Mouse (Mus musculus) lung, postnatal 0 days (tissue): ENCODE data around the gene Chrm4. TPM values are rescaled to one million over a fixed set of nuclear protein-coding genes. Genes with fewer than 3 reads are reported as not detected.

Experiments
- ATAC-seq: fragments of 200-750 bp; cut with Nextera tagmentation; 2 replicates; pipeline ENCODE4 v1.8.0; 2017; ENCODE audit warnings: moderate library complexity
- DNase-seq: peaks from one replicate; pipeline ENCODE4 v3.0.0-alpha.2; 2016; ENCODE audit warnings: low spot score
- H3K27ac ChIP-seq: fragments of 300-500 bp; sonication (generic); 2 replicates; pipeline ENCODE4 v1.5.1; 2014; ENCODE audit warnings: antibody characterized with exemption, mild to moderate bottlenecking, low read length, mixed read lengths
- H3K27me3 ChIP-seq: fragments of 300-500 bp; sonication (generic); replicated peaks from 2 replicates; pipeline ENCODE4 v1.6.1; 2014; ENCODE audit warnings: low read length, mixed read lengths; ENCODE audit not compliant: insufficient read depth
- H3K36me3 ChIP-seq: fragments of 300-500 bp; sonication (generic); 2 replicates; pipeline ENCODE4 v1.6.1; 2014; ENCODE audit warnings: low read length, mixed read lengths; ENCODE audit not compliant: insufficient read depth
- H3K4me1 ChIP-seq: fragments of 300-500 bp; sonication (generic); 2 replicates; pipeline ENCODE4 v1.6.1; 2014; ENCODE audit warnings: antibody characterized with exemption, low read depth, low read length, mixed read lengths; ENCODE audit not compliant: insufficient read depth
- H3K4me2 ChIP-seq: fragments of 300-500 bp; sonication (generic); replicated peaks from 2 replicates; pipeline ENCODE4 v1.6.1; 2014; ENCODE audit warnings: low read depth, mild to moderate bottlenecking, low read length, moderate library complexity, mixed read lengths
- H3K4me3 ChIP-seq: fragments of 300-500 bp; sonication (generic); 2 replicates; pipeline ENCODE4 v1.5.1; 2014; ENCODE audit warnings: low read depth, low read length
- H3K9ac ChIP-seq: fragments of 300-500 bp; sonication (generic); replicated peaks from 2 replicates; pipeline ENCODE4 v1.6.1; 2014; ENCODE audit warnings: low read depth, mild to moderate bottlenecking
- H3K9me3 ChIP-seq: fragments of 300-500 bp; sonication (generic); 2 replicates; pipeline ENCODE4 v1.6.1; 2016; ENCODE audit warnings: low read length, mixed read lengths
- CTCF ChIP-seq: IDR thresholded peaks from 2 replicates; pipeline ENCODE4 v1.5.1; 2016; ENCODE audit warnings: antibody characterized with exemption, mild to moderate bottlenecking
- EP300 ChIP-seq: IDR thresholded peaks from 2 replicates; pipeline ENCODE4 v1.6.1; 2016; ENCODE audit warnings: antibody characterized with exemption, mild to moderate bottlenecking, control low read depth
- WGBS: fragments of 180-500 bp; shearing (Covaris S2); extraction: QIAGEN DNeasy Blood & Tissue Kit; methylation state at CpG from one replicate; pipeline ENCODE4 v1.1.7; 2014; 5-methylcytosine and 5-hydroxymethylcytosine counted together
- polyA plus RNA-seq: library from polyadenylated mRNA; unstranded; fragments of >200 nt; fragmentation: Nextera tagmentation; extraction: Ambion mirVana; gene quantifications from 2 replicates; pipeline ENCODE4 v1.2.1, GENCODE M21; 2015

Gene Chrm4
- polyA plus RNA-seq, 1 experiment from 2014 or later: 0.16 TPM

DNA sequence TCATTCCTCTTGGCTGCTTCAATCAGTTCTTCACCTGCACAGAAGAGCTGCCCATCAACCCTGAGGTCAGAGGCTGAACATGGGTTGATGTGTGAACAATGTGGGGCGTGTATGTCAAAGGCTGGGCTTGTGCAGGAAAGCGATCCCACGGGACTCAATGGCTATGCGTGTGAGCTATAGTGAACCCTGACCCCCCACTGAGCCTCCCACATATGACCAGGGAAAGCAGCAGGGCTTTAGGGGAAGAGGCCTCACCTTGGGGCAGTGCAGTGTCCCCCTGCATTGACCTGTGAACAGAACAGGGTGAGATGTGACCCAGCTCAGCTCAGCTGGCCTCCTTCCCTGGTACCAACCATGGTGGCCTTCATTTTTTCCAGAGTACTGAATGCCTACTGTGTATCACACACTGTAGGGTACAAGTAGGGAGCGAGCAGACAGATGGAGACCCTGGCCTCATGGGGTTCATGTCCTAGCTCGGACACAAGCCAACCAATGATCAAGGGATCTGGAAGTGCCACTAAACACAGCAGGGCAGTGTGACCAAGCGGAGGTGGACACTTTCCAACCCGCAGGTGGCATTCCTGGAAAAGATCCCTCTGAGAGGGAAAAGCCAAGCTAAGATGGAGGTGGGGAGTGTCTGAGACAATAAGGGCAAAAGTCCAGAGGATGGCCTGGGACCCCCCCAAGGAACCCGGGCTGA, 7.9 kb downstream of the Chrm4 start:
- Histone ChIP-seq H3K9ac (no peak overlapping the region), H3K9me3 (no peaks in the 10 kb centered on the region), H3K36me3 (peaks cover 45% of the 10 kb centered on the region), H3K27ac (no peak overlapping the region), H3K4me1 (peaks cover 13% of the 10 kb centered on the region; the same call in 1 of the 2 replicates), H3K4me3 (no peak overlapping the region), H3K27me3 (no peaks in the 10 kb centered on the region), H3K4me2 (no peak overlapping the region)
- ATAC-seq: no peak
- WGBS: 77% methylated on average over 9 of the region's 9 CpGs
- no peak for DNase-seq
- TF ChIP-seq EP300 (no peak), CTCF (no peak)

GRCm38 (mm10) chr2:91936154-91936553, 9.1 kb downstream of the Chrm4 start:
- no peak overlapping the region for H3K4me2 ChIP-seq
- peaks cover 45% of the 10 kb centered on the region for H3K36me3 ChIP-seq
- no peak overlapping the region for H3K9ac ChIP-seq
- H3K9me3 ChIP-seq: no peaks in the 10 kb centered on the region
- 90% methylated on average over 7 of the region's 7 CpGs for WGBS
- no peak overlapping the region for H3K27ac ChIP-seq
- DNase-seq (no peak), ATAC-seq (no peak)
- 0 out of 2 replicates have a peak, but pooled peaks cover 3% of the 10 kb centered on the region for H3K4me1 ChIP-seq
- no peaks in the 10 kb centered on the region for H3K27me3 ChIP-seq
- no peak for TF ChIP-seq EP300
- H3K4me3 ChIP-seq: no peak overlapping the region

DNA sequence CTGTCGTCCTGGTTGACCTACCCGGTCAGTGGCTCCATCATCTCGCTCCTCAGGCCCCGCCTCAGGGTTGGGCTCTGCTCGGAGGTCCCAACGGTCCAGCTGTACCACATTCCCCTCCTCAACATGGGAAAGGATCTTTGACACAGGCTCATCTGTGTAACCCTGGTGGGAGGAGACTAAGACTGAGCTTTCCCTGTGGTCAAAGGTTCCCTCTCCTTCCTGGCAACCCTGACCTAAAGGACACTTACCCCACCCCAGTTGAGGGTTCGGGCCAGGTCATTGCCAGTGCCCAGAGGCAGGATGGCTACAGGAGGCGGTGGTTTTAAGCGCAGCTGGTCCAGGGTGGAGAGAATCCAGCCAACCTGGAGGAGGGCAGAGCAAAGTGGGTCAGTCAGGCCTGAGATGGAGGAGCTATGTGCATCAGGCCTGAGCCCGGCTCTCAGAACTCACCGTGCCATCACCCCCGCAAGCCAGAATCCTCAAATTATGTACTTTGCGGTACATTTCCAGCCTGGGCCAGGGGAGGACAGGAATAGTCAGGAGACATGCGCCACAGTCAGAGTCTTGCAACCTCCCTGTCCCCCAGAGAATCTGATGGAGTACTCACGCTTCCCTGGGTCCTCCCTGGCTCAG, 12.4 kb downstream of the Chrm4 start:
- TF ChIP-seq CTCF: no peak
- TF ChIP-seq EP300: no peak
- 86% methylated on average over 15 of the region's 15 CpGs for WGBS
- DNase-seq: no peak
- H3K36me3 ChIP-seq: peaks cover 45% of the 10 kb centered on the region
- H3K9me3 ChIP-seq: no peaks in the 10 kb centered on the region
- no peak for ATAC-seq
- H3K9ac ChIP-seq: no peak overlapping the region
- H3K27ac ChIP-seq: no peak overlapping the region
- no peaks in the 10 kb centered on the region for H3K27me3 ChIP-seq
- H3K4me3 ChIP-seq: no peak overlapping the region
- no peak overlapping the region for H3K4me2 ChIP-seq
- H3K4me1 ChIP-seq: 0 out of 2 replicates have a peak, but pooled peaks cover 2% of the 10 kb centered on the region

DNA sequence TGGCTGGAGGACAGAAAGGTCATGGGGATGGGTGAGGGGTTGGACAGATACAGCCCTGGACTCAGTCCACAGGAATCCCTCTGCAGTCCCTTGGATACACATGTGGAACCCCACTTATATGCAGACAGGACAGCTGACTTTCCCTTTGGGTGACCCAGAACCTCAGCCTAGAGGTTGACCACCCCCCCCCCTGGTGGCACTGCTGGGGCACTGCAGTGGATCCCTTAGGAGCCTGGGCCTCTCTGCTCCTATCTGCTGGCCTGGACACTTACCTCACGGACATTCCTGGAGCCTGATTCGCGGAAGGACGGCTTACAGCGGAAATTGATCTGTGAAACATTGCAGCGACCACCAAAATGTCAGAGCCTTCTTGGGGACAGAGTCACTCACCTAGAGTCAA, 15.3 kb downstream of the Chrm4 start:
- no peak overlapping the region for H3K4me2 ChIP-seq
- DNase-seq (no peak), ATAC-seq (no peak; the same call in 1 of the 2 replicates)
- WGBS: 63% methylated on average over 6 of the region's 6 CpGs
- TF ChIP-seq CTCF (peak; percentile 67), EP300 (no peak)
- H3K9me3 ChIP-seq: no peaks in the 10 kb centered on the region
- H3K27ac ChIP-seq: no peak overlapping the region
- H3K9ac ChIP-seq: no peak overlapping the region
- peaks cover 26% of the 10 kb centered on the region for H3K36me3 ChIP-seq
- H3K27me3 ChIP-seq: no peaks in the 10 kb centered on the region
- peaks cover 11% of the 10 kb centered on the region; the same call in 1 of the 2 replicates for H3K4me1 ChIP-seq
- no peak overlapping the region for H3K4me3 ChIP-seq

GRCm38 (mm10) chr2:91944170-91944950, 17.3 kb downstream of the Chrm4 start:
- Histone ChIP-seq H3K4me2 (no peak overlapping the region), H3K27me3 (no peaks in the 10 kb centered on the region), H3K36me3 (peaks cover 6% of the 10 kb centered on the region; the same call in 1 of the 2 replicates), H3K4me1 (peaks cover 19% of the 10 kb centered on the region; the same call in 1 of the 2 replicates), H3K4me3 (no peak overlapping the region), H3K27ac (no peak overlapping the region), H3K9me3 (no peaks in the 10 kb centered on the region), H3K9ac (no peak overlapping the region)
- 49% methylated on average over 13 of the region's 13 CpGs for WGBS
- peak; percentile 80 for DNase-seq
- ATAC-seq: peak; percentile 59
- TF ChIP-seq CTCF (peak; percentile 98), EP300 (no peak)

DNA sequence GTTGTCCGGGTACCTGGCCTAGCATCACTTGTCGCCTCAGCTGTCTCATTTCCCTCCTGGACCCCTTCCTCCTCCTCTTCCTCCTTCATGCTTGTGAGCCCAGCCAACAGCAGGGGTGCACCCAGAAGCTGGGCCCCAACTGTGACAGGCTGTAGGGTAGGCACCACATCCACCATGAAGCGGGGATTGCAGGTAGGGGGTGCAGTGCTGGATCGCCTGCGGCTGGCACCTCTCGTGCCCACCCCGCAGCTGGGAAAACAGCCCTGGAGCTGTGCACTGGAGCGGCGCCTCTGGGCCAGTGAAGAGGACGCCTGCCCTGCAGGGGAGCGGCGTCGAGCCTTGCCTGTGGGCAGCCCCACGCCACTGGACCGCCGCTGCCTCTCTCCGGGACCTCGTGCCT, 18.4 kb downstream of the Chrm4 start, which contains the start of gene Gm9821:
Gene Gm9821 (plus strand): TSS at position 221 of the 400 bp plus-strand sequence.
- Histone ChIP-seq H3K36me3 (no peaks in the 10 kb centered on the region), H3K4me3 (no peak within 1 kb of the TSS), H3K9me3 (no peaks in the 10 kb centered on the region), H3K27me3 (no peaks in the 10 kb centered on the region), H3K27ac (no peak within 1 kb of the TSS), H3K4me1 (peaks cover 30% of the 10 kb centered on the region), H3K4me2 (no peak within 1 kb of the TSS), H3K9ac (no peak within 1 kb of the TSS)
- TF ChIP-seq EP300 (no peak), CTCF (no peak)
- ATAC-seq: no peak
- 91% methylated on average over 17 of the region's 18 CpGs for WGBS
- no peak for DNase-seq
